Mouse (Mus musculus) layer of hippocampus, postnatal 25 days (tissue): Measurements from ENCODE around the gene Sdhb. TPM values are rescaled to one million over a fixed set of nuclear protein-coding genes. Genes with fewer than 3 reads are reported as not detected.
A peak's percentile ranks its signal among the peaks of the same experiment; 100 is the strongest.

Source experiments
- DNase-seq, 2 experiments: peaks; one replicate each; pipeline ENCODE4 v3.0.0; 2022; ENCODE audit warnings: mixed read lengths in 2 of 2, low spot score in 1 of 2; ENCODE audit errors: extremely low spot score in 1 of 2
- total RNA-seq, 2 experiments: library from RNA; stranded (reverse); gene quantifications; 2 replicates each; pipeline ENCODE4 v1.2.3; 2021

Sdhb gene
- total RNA-seq, 2 experiments from 2014 or later = 182 to 190 TPM

- DNase-seq = no peak
These were observed 10.7 kb downstream of the Sdhb start for GRCm38 (mm10) chr4:140971691-140972090.

DNA sequence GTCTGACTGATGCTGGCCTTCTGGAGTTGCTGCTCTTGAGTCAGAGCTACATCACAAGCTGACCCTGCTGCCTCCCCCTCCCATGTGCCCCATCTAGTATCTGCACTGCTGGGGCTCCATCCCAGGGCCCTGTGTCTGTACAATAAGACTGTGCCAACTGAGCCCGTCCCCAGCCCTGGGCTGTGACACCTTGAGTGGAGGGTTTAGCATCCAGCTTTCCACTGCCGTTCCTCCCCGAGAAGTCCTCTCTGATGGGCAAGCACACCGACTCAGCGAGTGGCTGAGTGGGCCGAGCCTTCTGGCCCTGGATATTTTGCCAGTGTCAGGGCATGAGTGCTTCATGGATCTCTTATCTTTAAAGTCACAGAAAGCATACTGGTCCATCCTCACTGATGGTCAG, 13.4 kb downstream of the Sdhb start:
- no peak for DNase-seq

DNA sequence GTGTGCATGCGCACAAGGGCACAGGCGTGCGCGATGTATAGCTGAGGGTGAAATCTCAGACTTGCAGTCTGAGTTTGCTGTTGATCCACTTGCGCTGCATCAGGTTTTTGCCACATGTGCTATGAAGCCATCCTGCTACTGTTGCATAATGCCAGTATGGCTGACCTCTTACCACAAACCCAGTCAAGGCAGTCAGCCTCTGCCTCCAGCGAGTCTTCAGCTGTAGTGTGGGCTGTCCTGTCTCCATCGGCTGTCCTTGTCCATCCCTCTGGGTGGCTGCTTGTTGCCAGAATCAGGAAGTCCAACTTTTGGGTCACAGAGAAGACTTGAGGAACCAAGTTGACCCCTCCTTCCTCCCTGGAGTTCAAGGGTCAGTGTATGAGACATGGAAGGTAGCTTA, 14.4 kb downstream of the Sdhb start:
- DNase-seq = no peak

- DNase-seq = no peak
These were observed 16.3 kb downstream of the Sdhb start for GRCm38 (mm10) chr4:140977278-140977677.

DNA sequence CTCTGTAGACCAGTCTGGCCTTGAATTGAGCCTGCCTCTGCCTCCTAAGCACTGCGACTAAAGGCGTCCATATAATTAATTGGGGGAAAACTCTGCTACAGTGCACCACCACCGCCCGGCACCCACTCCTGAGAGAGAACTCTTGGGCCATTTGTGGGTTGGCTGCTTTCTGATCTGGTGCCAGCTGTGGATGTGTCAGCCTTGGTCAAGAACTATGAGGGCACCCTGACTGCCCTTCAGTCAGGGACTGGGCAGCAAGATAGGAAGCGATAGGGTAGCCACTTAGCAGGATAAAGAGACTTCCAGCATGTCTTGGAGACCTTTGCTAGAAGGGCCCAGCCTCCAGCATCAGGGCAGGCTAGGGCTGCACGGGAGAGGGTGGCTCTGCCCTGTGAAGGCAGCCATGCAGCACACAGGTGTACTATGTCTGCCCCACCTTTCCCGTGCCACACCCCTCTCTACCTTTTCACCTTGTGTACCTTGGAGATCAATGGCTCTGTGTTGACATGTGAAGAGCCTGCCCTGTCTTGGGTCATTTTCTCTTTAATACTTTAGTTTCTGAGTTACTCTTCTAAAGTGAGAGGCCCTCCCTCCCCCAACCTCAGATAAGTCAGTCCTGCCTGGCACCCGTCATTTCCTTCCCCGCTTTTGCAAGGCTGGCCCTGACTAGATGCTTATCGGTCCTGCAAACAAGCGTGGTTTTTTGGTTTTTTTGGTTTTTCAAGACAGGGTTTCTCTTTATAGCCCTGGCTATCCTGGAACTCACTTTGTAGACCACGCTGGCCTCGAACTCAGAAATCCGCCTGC, 17.1 kb downstream of the Sdhb start:
- DNase-seq = no peak

- no peak for DNase-seq
These were observed 20.6 kb downstream of the Sdhb start for GRCm38 (mm10) chr4:140981605-140982004.

DNA sequence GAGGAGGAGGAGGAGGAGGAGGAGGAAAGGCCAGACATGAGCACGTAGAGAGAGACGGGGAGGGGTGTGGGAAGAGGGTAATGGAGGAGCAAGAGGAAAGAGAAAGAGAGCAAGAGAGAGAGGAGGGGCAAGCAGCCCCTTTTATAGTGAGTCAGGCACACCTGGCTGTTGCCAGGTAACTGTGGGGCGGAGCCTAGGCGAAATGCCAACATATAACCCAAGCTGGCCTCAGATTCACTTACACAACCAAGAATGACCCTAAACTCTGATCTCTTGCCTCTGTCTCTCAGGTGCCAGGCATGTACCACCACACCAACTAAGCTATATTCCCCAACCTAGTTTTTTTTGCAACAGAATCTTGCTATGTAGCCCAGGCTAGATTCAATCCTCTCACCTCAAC, 21.8 kb downstream of the Sdhb start:
- DNase-seq = no peak

- no peak for DNase-seq
These were observed 22.4 kb downstream of the Sdhb start for GRCm38 (mm10) chr4:140983442-140983841.

GRCm38 (mm10) chr4:140984544-140984943, 23.5 kb downstream of the Sdhb start:
- DNase-seq = no peak

GRCm38 (mm10) chr4:140986024-140986710, 25.2 kb downstream of the Sdhb start:
- DNase-seq = no peak

DNA sequence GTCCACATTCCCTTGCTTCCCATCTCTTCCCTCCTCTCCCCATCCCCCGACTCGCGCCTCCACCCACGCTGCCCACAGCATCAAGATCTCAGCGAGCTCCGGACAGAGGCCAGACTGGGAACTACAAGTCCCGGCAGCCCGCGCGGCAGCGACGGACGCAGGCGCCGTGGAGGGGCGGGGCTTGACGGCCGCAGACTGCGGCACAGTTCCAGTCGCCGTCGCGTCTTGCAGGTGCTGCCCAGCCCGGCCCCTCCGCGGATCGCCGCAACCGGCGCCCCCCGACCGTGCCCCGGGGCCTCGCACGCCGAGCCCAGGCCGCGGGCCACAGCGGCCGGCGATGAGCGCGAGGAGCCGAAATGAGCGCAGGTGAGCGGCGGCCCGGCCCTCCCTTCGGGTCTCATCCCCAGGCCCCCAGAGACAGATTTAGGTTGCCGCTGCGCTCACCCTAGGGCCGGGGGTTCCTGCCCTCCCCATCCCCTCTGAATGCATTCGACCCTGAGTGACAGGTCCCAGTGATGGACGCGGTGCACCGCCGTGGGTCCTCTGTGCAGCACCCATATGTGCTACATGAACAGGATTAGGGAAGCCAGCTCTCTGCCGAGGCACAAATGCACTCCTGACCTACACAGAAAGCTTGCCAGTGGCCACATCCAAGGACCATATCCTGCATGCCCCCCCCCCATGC, 25.9 kb downstream of the Sdhb start, which contains the start of gene Atp13a2:
Atp13a2 (plus strand) TSS at position 163 of the 685 bp plus-strand sequence.
- peak; percentile 88 to 90 for DNase-seq

DNA sequence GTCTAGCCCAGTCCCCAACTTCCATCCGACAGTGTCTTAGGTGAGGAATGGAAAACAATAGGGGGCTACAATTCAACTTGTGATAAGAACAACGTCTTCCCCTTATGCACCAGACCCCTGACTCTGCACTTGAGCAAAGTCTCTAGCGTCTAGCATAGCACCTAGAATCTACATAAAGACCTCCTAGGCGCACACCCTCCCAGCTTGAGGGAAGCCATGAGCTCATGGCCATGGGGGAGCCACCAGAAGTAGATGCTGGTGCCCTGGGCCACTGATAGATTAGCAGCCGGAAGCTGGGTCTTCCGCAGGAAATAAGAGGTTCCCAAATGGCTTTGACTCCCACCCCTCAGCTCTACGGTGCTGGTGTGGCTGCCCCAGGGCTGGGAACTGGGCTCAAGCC, 26.5 kb downstream of the Sdhb start:
- DNase-seq = no peak

- DNase-seq = no peak
These were observed 27.8 kb downstream of the Sdhb start for GRCm38 (mm10) chr4:140988706-140989290.

GRCm38 (mm10) chr4:140989447-140989846, 28.4 kb downstream of the Sdhb start:
- no peak for DNase-seq

DNA sequence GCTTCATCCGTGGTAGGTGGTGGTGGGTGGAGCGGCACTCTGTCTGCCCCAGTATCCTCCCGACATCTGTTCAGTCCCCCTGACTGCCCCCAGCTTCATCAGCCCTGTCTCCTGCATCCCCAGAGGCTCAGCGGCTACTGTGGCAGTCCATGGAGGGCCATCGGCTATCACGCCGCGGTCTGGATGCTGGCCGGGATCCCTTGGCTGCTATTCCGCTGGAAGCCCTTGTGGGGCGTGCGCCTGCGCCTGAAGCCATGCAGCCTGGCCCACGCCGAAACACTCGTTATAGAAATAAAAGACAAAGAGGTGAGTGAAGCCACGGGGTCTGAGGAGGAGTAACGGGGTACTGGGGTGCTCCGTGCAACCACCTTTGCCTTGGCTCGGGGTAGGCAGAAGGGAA, 31.2 kb downstream of the Sdhb start:
- no peak for DNase-seq

DNA sequence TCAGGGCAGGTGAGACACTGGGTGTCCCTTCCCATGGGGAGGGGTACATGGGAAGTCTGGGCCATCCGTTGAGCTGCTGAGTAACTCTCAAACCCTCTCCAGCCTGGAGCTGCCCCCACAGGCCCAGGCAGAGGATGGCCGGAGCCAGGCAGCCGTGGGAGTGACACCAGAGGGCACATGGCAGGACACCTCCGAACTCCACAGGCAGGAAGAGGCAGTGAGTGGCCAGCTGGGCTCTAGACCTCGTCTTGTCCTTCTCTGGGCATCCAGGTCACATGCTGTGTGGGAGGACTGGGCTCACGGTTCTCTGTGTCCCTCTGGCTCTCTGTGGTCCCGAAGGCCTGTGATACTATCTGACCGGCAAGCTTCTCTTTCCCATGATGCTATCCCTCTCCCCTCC, 32.8 kb downstream of the Sdhb start:
- no peak for DNase-seq

DNA sequence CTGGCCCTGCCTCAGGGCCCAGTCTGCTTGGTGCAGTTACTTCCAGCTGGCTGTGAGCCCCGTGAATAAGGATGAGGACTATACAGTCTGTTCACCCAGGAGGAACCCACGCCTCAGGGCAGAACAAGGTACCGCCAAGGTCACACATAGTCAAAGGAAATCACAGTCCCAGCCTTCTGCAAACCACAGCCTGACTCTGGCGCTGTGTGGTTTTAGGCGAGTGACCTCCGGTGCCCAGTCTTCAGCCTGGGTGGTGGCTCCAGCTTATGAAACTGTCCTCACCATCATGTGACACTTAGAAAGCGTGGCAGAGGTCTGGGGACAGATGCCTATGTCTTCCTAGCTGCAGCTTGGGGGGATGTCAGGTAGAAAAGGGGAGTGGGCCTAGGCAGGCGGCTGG, 34.8 kb downstream of the Sdhb start:
- DNase-seq = no peak

DNA sequence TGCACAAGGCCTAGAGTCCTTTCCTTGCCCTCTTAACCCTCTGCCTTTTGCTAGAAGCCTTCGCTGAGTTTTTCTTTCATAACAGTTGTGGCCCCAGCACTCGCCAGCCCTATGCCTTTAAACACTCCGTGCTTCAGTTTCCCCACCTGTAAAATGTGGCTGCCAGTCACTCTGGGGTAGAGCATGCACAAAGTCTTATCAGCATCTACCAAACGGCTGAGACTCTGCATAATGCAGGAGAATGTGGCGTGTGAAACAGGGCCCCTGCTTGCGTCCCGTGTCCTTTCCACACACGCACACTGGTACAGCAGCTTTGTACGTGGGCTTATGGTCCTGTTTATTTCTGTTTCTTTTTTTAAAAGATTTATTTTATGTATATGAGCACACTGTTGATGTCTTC, 35.8 kb downstream of the Sdhb start:
- no peak for DNase-seq

GRCm38 (mm10) chr4:141005983-141006382, 45.0 kb downstream of the Sdhb start:
- DNase-seq = peak in 1 of 2 experiments; percentile 58

DNA sequence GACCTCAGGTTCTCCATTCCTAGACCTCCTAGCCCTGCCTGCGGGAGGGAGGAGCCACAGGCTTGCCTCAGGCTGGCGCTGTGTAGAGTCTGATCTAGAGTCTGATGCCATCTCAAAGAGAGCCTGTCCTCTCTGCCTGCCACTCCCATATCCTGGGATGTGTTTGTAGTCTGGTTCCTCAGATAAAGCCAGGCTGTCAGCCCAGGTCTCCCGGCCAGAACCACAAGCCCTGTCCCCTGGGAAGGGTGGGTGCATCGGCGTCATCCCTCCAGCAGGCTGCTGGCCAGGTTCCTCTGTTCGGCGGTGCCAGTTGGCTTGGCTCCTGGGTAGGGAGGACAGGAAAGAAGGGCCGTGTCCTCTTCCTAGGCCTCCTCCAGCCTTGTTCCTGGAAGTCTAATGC, 47.0 kb downstream of the Sdhb start:
- no peak for DNase-seq

DNA sequence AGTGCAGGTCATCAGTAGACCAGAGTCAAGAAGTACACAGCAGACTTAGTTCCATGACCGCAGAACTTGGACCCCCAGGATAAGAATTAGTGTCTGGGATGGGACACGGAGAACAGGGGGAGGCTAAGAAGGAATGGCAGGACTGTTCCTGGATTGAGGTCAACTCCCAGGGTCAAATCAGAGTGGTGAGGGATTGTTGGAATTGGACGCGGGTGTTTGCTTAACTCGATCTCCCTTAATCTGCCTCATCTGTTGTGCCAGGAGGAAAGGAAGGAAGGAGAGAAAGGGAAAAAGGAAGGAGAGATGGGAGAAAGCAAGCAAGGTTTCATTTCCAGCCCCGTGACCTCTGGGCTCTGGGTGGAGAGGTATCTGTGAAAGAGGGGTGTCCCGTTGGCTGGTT, 49.1 kb downstream of the Sdhb start, which contains the start of gene Mfap2:
Mfap2 (plus strand) TSS at position 301 of the 400 bp plus-strand sequence.
- DNase-seq = no peak
